Mouse (Mus musculus): ENCODE measurements around the gene Rbm20.

GRCm38 (mm10) chr19:53650921-53651320 lies 26.2 kb upstream of the Rbm20 start:
- no peak for TF ChIP-seq POLR2A (IDR thresholded peaks at IDR 0.05; ENCODE audit: low read depth, low read length)
- TF ChIP-seq CTCF (IDR thresholded peaks at IDR 0.05; ENCODE audit: extremely low read depth, insufficient read depth, insufficient read length, insufficient replicate concordance) = no peak
